Mouse (Mus musculus): ENCODE measurements around the gene Pcsk4. TPM values are rescaled to one million over a fixed set of nuclear protein-coding genes. Genes with fewer than 3 reads are reported as not detected.

Pcsk4 gene
- total and polyA plus RNA-seq, 3 experiments: 0.46 to 1.1 TPM; not detected in 1

GRCm38 (mm10) chr10:80294311-80294710 lies 35.0 kb downstream of the Pcsk4 start:
- peaks cover 7% of the 10 kb centered on the region for H3K27me3 ChIP-seq (replicated peaks)
- H3K79me2 ChIP-seq (replicated peaks; ENCODE audit: control insufficient read depth, extremely low read depth, insufficient read depth, poor library complexity, severe bottlenecking): peaks cover 17% of the 10 kb centered on the region
- peaks cover 1% of the 10 kb centered on the region for H3K9me3 ChIP-seq (replicated peaks; ENCODE audit: low read length)
- H3K9ac ChIP-seq (ENCODE audit: insufficient read depth, low read depth): peak overlapping the region; percentile 94; the same call in 1 of the 2 replicates
- DNase-seq (ENCODE audit: extremely low read depth): no peak
- dilution Hi-C loops (cut with MboI; ENCODE audit: extremely low pct_ligation_motif_present, extremely low pct_unique_long_range_greater_than_20kb, low sequenced_read_pairs): no loop called here
- H3K4me1 ChIP-seq (ENCODE audit: control insufficient read depth in 1 of 2, insufficient read depth in 2 of 2): peaks cover 8 to 33% of the 10 kb centered on the region in 2 experiments; a peak in 3 of 4 replicates
- TF ChIP-seq ETS1 (conservative IDR thresholded peaks at IDR 0.05; ENCODE audit: low read depth, low read length) (no peak), SMC3 (IDR thresholded peaks at IDR 0.05; ENCODE audit: low read depth, low read length) (no peak), UBTF (IDR thresholded peaks at IDR 0.05; ENCODE audit: low read depth, low read length) (no peak), TCF12 (IDR thresholded peaks at IDR 0.05; ENCODE audit: low read depth, low read length) (no peak), ZMIZ1 (IDR thresholded peaks at IDR 0.05; ENCODE audit: low read depth, low read length) (no peak), IRF4 (IDR thresholded peaks at IDR 0.05; ENCODE audit: low read depth, low read length) (no peak), ZC3H11A (IDR thresholded peaks at IDR 0.05; ENCODE audit: low read depth, low read length) (no peak), MAFK (IDR thresholded peaks at IDR 0.05; ENCODE audit: insufficient replicate concordance, low read length) (no peak), CHD2 (IDR thresholded peaks at IDR 0.05; ENCODE audit: low read length) (no peak), JUN (IDR thresholded peaks at IDR 0.05; ENCODE audit: insufficient read depth, low read depth, low read length) (no peak), ZKSCAN1 (IDR thresholded peaks at IDR 0.05; ENCODE audit: borderline replicate concordance, low read depth, low read length) (no peak), POLR2AphosphoS2 (IDR thresholded peaks at IDR 0.05; ENCODE audit: low read depth, low read length) (no peak), TBP (conservative IDR thresholded peaks at IDR 0.05; ENCODE audit: low read depth, low read length) (no peak)
- H3K36me3 ChIP-seq (replicated peaks in 1 of 2; ENCODE audit: control insufficient read depth in 1 of 2, insufficient read depth in 1 of 2, low read length in 1 of 2): peaks cover 18 to 30% of the 10 kb centered on the region in 2 experiments
- no peak overlapping the region for H3K27ac ChIP-seq (ENCODE audit: insufficient read depth, low read depth)
- in situ Hi-C loops (cut with MboI; ENCODE audit: low pct_ligation_motif_present, low pct_unique_long_range_greater_than_20kb, low sequenced_read_pairs): no loop called here
- peak overlapping the region; percentile 72; the same call in 1 of the 2 replicates for H3K4me2 ChIP-seq (ENCODE audit: insufficient read depth, low read depth, poor library complexity, severe bottlenecking)
- H3K4me3 ChIP-seq (replicated peaks in 1 of 3; ENCODE audit: low read depth in 2 of 3, low read length in 2 of 3, poor library complexity in 1 of 3): peak overlapping the region in 2 of 3 experiments; percentile 77 to 99

- peaks cover 2% of the 10 kb centered on the region for H3K27me3 ChIP-seq (replicated peaks)
- H3K4me2 ChIP-seq (ENCODE audit: insufficient read depth, low read depth, poor library complexity, severe bottlenecking): peak overlapping the region; percentile 72
- peak overlapping the region; percentile 36; the same call in 1 of the 2 replicates for H3K27ac ChIP-seq (ENCODE audit: insufficient read depth, low read depth)
- peaks cover 8 to 36% of the 10 kb centered on the region in 2 experiments; a peak in 3 of 4 replicates for H3K4me1 ChIP-seq (ENCODE audit: control insufficient read depth in 1 of 2, insufficient read depth in 2 of 2)
- dilution Hi-C loops (cut with MboI; ENCODE audit: extremely low pct_ligation_motif_present, extremely low pct_unique_long_range_greater_than_20kb, low sequenced_read_pairs): no loop called here
- peak; percentile 31 for DNase-seq (ENCODE audit: extremely low read depth)
- H3K9me3 ChIP-seq (replicated peaks; ENCODE audit: low read length): peaks cover 3% of the 10 kb centered on the region
- peak overlapping the region; percentile 94 for H3K9ac ChIP-seq (ENCODE audit: insufficient read depth, low read depth)
- H3K4me3 ChIP-seq (replicated peaks in 1 of 3; ENCODE audit: low read depth in 2 of 3, low read length in 2 of 3, poor library complexity in 1 of 3): peak overlapping the region; percentile 77 to 99 (median 84)
- peaks cover 17% of the 10 kb centered on the region for H3K79me2 ChIP-seq (replicated peaks; ENCODE audit: control insufficient read depth, extremely low read depth, insufficient read depth, poor library complexity, severe bottlenecking)
- peaks cover 25 to 39% of the 10 kb centered on the region in 2 experiments for H3K36me3 ChIP-seq (replicated peaks in 1 of 2; ENCODE audit: control insufficient read depth in 1 of 2, insufficient read depth in 1 of 2, low read length in 1 of 2)
- TF ChIP-seq RCOR1 (conservative IDR thresholded peaks at IDR 0.05; ENCODE audit: low read depth, low read length) (no peak), CHD1 (IDR thresholded peaks at IDR 0.05; ENCODE audit: low read depth, low read length) (0 out of 2 replicates have a peak, but pooled peaks have one; percentile 28), POLR2AphosphoS2 (IDR thresholded peaks at IDR 0.05; ENCODE audit: low read depth, low read length) (no peak), MXI1 (IDR thresholded peaks at IDR 0.05; ENCODE audit: low read depth, low read length) (peak; percentile 13; the same call in 1 of the 2 replicates), CTCF (conservative IDR thresholded peaks at IDR 0.05 in 1 of 2, IDR thresholded peaks at IDR 0.05 in 1 of 2; ENCODE audit: low read depth in 2 of 2, low read length in 2 of 2) (peak in 1 of 2 experiments; percentile 23; a peak in 1 of 4 replicates)
- in situ Hi-C loops (cut with MboI; ENCODE audit: low pct_ligation_motif_present, low pct_unique_long_range_greater_than_20kb, low sequenced_read_pairs): no loop called here
These were observed 36.0 kb downstream of the Pcsk4 start for GRCm38 (mm10) chr10:80293325-80293724.
